Mouse (Mus musculus) MEL (cell line): Measurements from ENCODE around the gene Actg1. TPM values are rescaled to one million over a fixed set of nuclear protein-coding genes. Genes with fewer than 3 reads are reported as not detected.

Experiments used
- DNase-seq: peaks from one replicate; pipeline ENCODE4 v3.0.0; 2011; ENCODE audit warnings: low read depth, low spot score
- H3K27ac ChIP-seq: 2 replicates; pipeline ENCODE4 v1.5.1; 2012; ENCODE audit warnings: low read depth, mild to moderate bottlenecking, control low read depth, low read length, moderate library complexity; ENCODE audit not compliant: control insufficient read depth
- H3K27me3 ChIP-seq, 2 experiments: fragments of 150-350 bp in 1 of 2; sonication (generic) in 1 of 2; 2 replicates each; pipeline ENCODE4 v1.6.1; 2012; ENCODE audit warnings: low read length in 2 of 2, mild to moderate bottlenecking in 2 of 2, improper control_type of control experiment in 1 of 2, moderate library complexity in 1 of 2; ENCODE audit not compliant: insufficient read depth in 2 of 2, control insufficient read depth in 1 of 2
- H3K36me3 ChIP-seq, 2 experiments: 2 replicates each; pipeline ENCODE4 v1.6.1; 2012 to 2014; ENCODE audit warnings: low read length in 2 of 2, improper control_type of control experiment in 1 of 2, inconsistent platforms in 1 of 2, mild to moderate bottlenecking in 1 of 2; ENCODE audit not compliant: insufficient read depth in 2 of 2, control insufficient read depth in 1 of 2
- H3K4me1 ChIP-seq, 2 experiments: fragments of 150-350 bp in 1 of 2; sonication (generic) in 1 of 2; 2 replicates each; pipeline ENCODE4 v1.6.1; 2012; ENCODE audit warnings: low read length in 2 of 2, improper control_type of control experiment in 1 of 2, mild to moderate bottlenecking in 1 of 2; ENCODE audit not compliant: insufficient read depth in 2 of 2, control insufficient read depth in 1 of 2
- H3K4me3 ChIP-seq, 2 experiments: fragments of 150-350 bp in 1 of 2; sonication (generic) in 1 of 2; 2 replicates each; pipeline ENCODE4 v1.5.1; 2012; ENCODE audit warnings: low read depth in 2 of 2, low read length in 2 of 2, mild to moderate bottlenecking in 2 of 2, moderate library complexity in 2 of 2, control low read depth in 1 of 2, improper control_type of control experiment in 1 of 2; ENCODE audit not compliant: control insufficient read depth in 1 of 2, insufficient read depth in 1 of 2
- H3K79me2 ChIP-seq: 2 replicates; pipeline ENCODE4 v1.6.1; 2012; ENCODE audit warnings: mild to moderate bottlenecking, low read length, moderate library complexity; ENCODE audit not compliant: control insufficient read depth, poor library complexity, insufficient read depth
- H3K9ac ChIP-seq: 2 replicates; pipeline ENCODE4 v1.6.1; 2012; ENCODE audit warnings: low read depth, mild to moderate bottlenecking, control low read depth, low read length, moderate library complexity; ENCODE audit not compliant: control insufficient read depth, poor library complexity, severe bottlenecking
- H3K9me3 ChIP-seq: fragments of 150-350 bp; sonication (generic); replicated peaks from 2 replicates; pipeline ENCODE4 v1.6.1; 2012; ENCODE audit warnings: mild to moderate bottlenecking, low read length, improper control_type of control experiment, moderate library complexity; ENCODE audit not compliant: insufficient read depth
- BHLHE40 ChIP-seq: IDR thresholded peaks from 2 replicates; pipeline ENCODE4 v1.6.1; 2012; ENCODE audit warnings: low read depth, mild to moderate bottlenecking, inconsistent platforms, low read length, improper control_type of control experiment, borderline replicate concordance
- CHD2 ChIP-seq: IDR thresholded peaks from 2 replicates; pipeline ENCODE4 v1.6.1; 2011; ENCODE audit warnings: low read length, improper control_type of control experiment
- CTCF ChIP-seq, 3 experiments: IDR thresholded peaks in 2 of 3; conservative IDR thresholded peaks in 1 of 3; 2 replicates each; pipeline ENCODE4 v1.5.1; 2011 to 2012; ENCODE audit warnings: low read length in 3 of 3, low read depth in 2 of 3, mild to moderate bottlenecking in 2 of 3, improper control_type of control experiment in 1 of 3, inconsistent platforms in 1 of 3, mixed read lengths in 1 of 3, moderate library complexity in 1 of 3; ENCODE audit not compliant: control insufficient read depth in 1 of 3, insufficient read depth in 1 of 3, poor library complexity in 1 of 3, severe bottlenecking in 1 of 3
- ELF1 ChIP-seq: IDR thresholded peaks from 2 replicates; pipeline ENCODE4 v1.6.1; 2014; ENCODE audit warnings: low read depth, mild to moderate bottlenecking, inconsistent platforms, low read length, improper control_type of control experiment, moderate library complexity
- EP300 ChIP-seq, 2 experiments: IDR thresholded peaks; 2 replicates each; pipeline ENCODE4 v1.6.1; 2011; ENCODE audit warnings: improper control_type of control experiment in 2 of 2, low read length in 2 of 2, low read depth in 1 of 2, mild to moderate bottlenecking in 1 of 2
- GABPA ChIP-seq: IDR thresholded peaks from 2 replicates; pipeline ENCODE4 v1.6.1; 2012; ENCODE audit warnings: low read depth, mild to moderate bottlenecking, inconsistent platforms, low read length, improper control_type of control experiment, moderate library complexity
- GATA1 ChIP-seq: IDR thresholded peaks from 2 replicates; pipeline ENCODE4 v1.6.1; 2011; ENCODE audit warnings: low read depth, low read length, improper control_type of control experiment
- KAT2A ChIP-seq: conservative IDR thresholded peaks from 2 replicates; pipeline ENCODE4 v1.6.1; 2012; ENCODE audit warnings: low read depth, low read length, improper control_type of control experiment, inconsistent platforms
- MAFK ChIP-seq: IDR thresholded peaks from 2 replicates; pipeline ENCODE4 v1.6.1; 2011; ENCODE audit warnings: low read depth, mild to moderate bottlenecking, low read length, improper control_type of control experiment, borderline replicate concordance
- MAX ChIP-seq: IDR thresholded peaks from 2 replicates; pipeline ENCODE4 v1.6.1; 2011; ENCODE audit warnings: low read length, improper control_type of control experiment
- MAZ ChIP-seq: IDR thresholded peaks from 2 replicates; pipeline ENCODE4 v1.6.1; 2012; ENCODE audit warnings: low read depth, mild to moderate bottlenecking, inconsistent platforms, low read length, improper control_type of control experiment
- MEF2A ChIP-seq: IDR thresholded peaks from 2 replicates; pipeline ENCODE4 v1.6.1; 2014; ENCODE audit warnings: low read depth, mild to moderate bottlenecking, inconsistent platforms, low read length, improper control_type of control experiment; ENCODE audit not compliant: poor library complexity, insufficient replicate concordance, severe bottlenecking; ENCODE audit errors: extremely low read depth
- MYB ChIP-seq: IDR thresholded peaks from 2 replicates; pipeline ENCODE4 v1.6.1; 2011; ENCODE audit warnings: mild to moderate bottlenecking, low read depth, low read length, improper control_type of control experiment
- NELFE ChIP-seq: IDR thresholded peaks from 2 replicates; pipeline ENCODE4 v1.6.1; 2011; ENCODE audit warnings: low read depth, low read length, improper control_type of control experiment
- NRF1 ChIP-seq: IDR thresholded peaks from 2 replicates; pipeline ENCODE4 v1.6.1; 2014; ENCODE audit warnings: low read depth, mild to moderate bottlenecking, inconsistent platforms, low read length, improper control_type of control experiment, moderate library complexity; ENCODE audit not compliant: poor library complexity, insufficient read depth, severe bottlenecking
- POLR2A ChIP-seq, 2 experiments: IDR thresholded peaks; 2 replicates each; pipeline ENCODE4 v1.6.1; 2011 to 2012; ENCODE audit warnings: low read length in 2 of 2, mild to moderate bottlenecking in 2 of 2, control low read depth in 1 of 2, improper control_type of control experiment in 1 of 2, low read depth in 1 of 2, moderate library complexity in 1 of 2; ENCODE audit not compliant: control insufficient read depth in 1 of 2, insufficient read depth in 1 of 2, poor library complexity in 1 of 2
- POLR2AphosphoS2 ChIP-seq: IDR thresholded peaks from 2 replicates; pipeline ENCODE4 v1.6.1; 2011; ENCODE audit warnings: low read length, improper control_type of control experiment
- POLR2AphosphoS5 ChIP-seq: IDR thresholded peaks from 2 replicates; pipeline ENCODE4 v1.6.1; 2012; ENCODE audit warnings: low read depth, borderline replicate concordance, mild to moderate bottlenecking, inconsistent platforms, low read length, moderate library complexity, mixed read lengths
- RCOR1 ChIP-seq: IDR thresholded peaks from 2 replicates; pipeline ENCODE4 v1.6.1; 2012; ENCODE audit warnings: low read depth, mild to moderate bottlenecking, inconsistent platforms, low read length, improper control_type of control experiment
- SIN3A ChIP-seq: IDR thresholded peaks from 2 replicates; pipeline ENCODE4 v1.6.1; 2012; ENCODE audit warnings: low read length, improper control_type of control experiment, inconsistent platforms
- TAL1 ChIP-seq: IDR thresholded peaks from 2 replicates; pipeline ENCODE4 v1.6.1; 2012; ENCODE audit warnings: mild to moderate bottlenecking, inconsistent platforms, low read length, moderate library complexity, mixed read lengths
- TBP ChIP-seq: IDR thresholded peaks from 2 replicates; pipeline ENCODE4 v1.8.0; 2011; ENCODE audit warnings: low read depth, low read length, improper control_type of control experiment
- UBTF ChIP-seq: IDR thresholded peaks from 2 replicates; pipeline ENCODE4 v1.6.1; 2012; ENCODE audit warnings: low read depth, mild to moderate bottlenecking, inconsistent platforms, low read length, improper control_type of control experiment, moderate library complexity, borderline replicate concordance; ENCODE audit not compliant: insufficient read depth
- USF1 ChIP-seq: IDR thresholded peaks from 2 replicates; pipeline ENCODE4 v1.6.1; 2014; ENCODE audit warnings: low read depth, mild to moderate bottlenecking, inconsistent platforms, low read length, improper control_type of control experiment, moderate library complexity
- ZC3H11A ChIP-seq: IDR thresholded peaks from 2 replicates; pipeline ENCODE4 v1.6.1; 2012; ENCODE audit warnings: low read depth, mild to moderate bottlenecking, inconsistent platforms, low read length, improper control_type of control experiment
- ZKSCAN1 ChIP-seq: IDR thresholded peaks from 2 replicates; pipeline ENCODE4 v1.6.1; 2012; ENCODE audit warnings: low read depth, mild to moderate bottlenecking, inconsistent platforms, low read length, improper control_type of control experiment, moderate library complexity
- ZMIZ1 ChIP-seq: IDR thresholded peaks from 2 replicates; pipeline ENCODE4 v1.6.1; 2012; ENCODE audit warnings: low read depth, mild to moderate bottlenecking, inconsistent platforms, low read length, improper control_type of control experiment, moderate library complexity
- polyA plus RNA-seq, 2 experiments: library from polyadenylated mRNA; stranded (reverse) in 1 of 2; unstranded in 1 of 2; fragments of >175 nt in 1 of 2; fragments of >200 nt in 1 of 2; gene quantifications; 2 replicates each; pipeline versions ENCODE4 v1.2.1 to v1.2.4; 2012; ENCODE audit warnings: low replicate concordance in 2 of 2, low read depth in 1 of 2; ENCODE audit not compliant: insufficient read length in 2 of 2, insufficient read depth in 1 of 2, missing spikeins in 1 of 2
- total RNA-seq: library from RNA; depleted of rRNA; stranded (reverse); fragments of 300-350 nt; gene quantifications from 2 replicates; pipeline ENCODE4 v1.2.3, GENCODE M21; 2012

Actg1 gene
- total and polyA plus RNA-seq, 3 experiments: 899 to 1,784 (median 1,328) TPM

DNA sequence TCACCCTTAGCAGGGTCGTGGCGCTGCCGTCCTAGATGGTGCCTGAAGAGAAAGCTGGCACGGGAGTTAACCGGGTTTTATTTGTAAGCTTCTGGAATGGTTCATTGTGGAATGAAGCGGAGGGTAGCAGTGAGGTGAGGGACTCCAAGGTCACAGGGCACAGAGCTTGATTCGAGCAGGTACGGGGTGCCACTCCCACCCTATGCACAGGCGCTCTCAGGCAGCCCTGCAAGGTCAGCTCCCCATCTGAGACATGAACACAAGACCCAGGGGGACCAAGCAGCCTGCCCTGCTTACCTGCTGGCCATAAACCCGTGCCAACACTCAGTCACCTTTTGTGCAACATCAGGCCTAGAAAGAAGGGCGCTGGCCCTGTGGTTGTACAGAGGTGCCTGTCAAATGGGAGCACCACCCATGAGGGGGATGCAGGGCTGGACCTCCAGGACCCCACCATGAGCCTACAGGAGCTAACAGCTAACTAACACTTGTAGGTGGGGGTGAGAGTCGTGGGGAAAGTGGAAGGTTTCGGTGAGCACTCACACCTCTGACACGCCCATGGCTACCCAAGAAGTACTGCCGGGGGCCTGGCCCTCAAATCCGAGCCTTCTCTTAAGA lies 1.1 kb upstream of the Actg1 start:
- Histone ChIP-seq H3K4me3 (peak overlapping the region; percentile 84 to 85), H3K9me3 (no peaks in the 10 kb centered on the region), H3K36me3 (peaks cover 0 to 20% of the 10 kb centered on the region in 2 experiments; a peak in 2 of 4 replicates), H3K9ac (peak overlapping the region; percentile 90), H3K27me3 (no peaks in the 10 kb centered on the region), H3K4me1 (peaks cover under 1 to 32% of the 10 kb centered on the region in 2 experiments), H3K27ac (peak overlapping the region; percentile 65), H3K79me2 (peaks cover 21% of the 10 kb centered on the region)
- no peak for TF ChIP-seq MEF2A
- TF ChIP-seq NELFE: 0 out of 2 replicates have a peak, but pooled peaks have one; percentile 15
- no peak for TF ChIP-seq EP300 (IDR thresholded peaks at IDR 0.05; ENCODE audit: low read depth in 1 of 2, low read length in 2 of 2)
- TF ChIP-seq MYB: no peak
- 0 out of 4 replicates have a peak, but pooled peaks of 1 of the 2 experiments have one; percentile 31 for TF ChIP-seq POLR2A (IDR thresholded peaks at IDR 0.05; ENCODE audit: control insufficient read depth in 1 of 2, insufficient read depth in 1 of 2, low read depth in 1 of 2, low read length in 2 of 2, poor library complexity in 1 of 2)
- no peak; the same call in 1 of the 2 replicates for TF ChIP-seq BHLHE40
- peak; percentile 47; the same call in 1 of the 2 replicates for TF ChIP-seq MAX
- no peak for TF ChIP-seq KAT2A
- TF ChIP-seq USF1: no peak
- TF ChIP-seq SIN3A: peak; percentile 48
- no peak for TF ChIP-seq NRF1
- peak; percentile 84 for DNase-seq

GRCm38 (mm10) chr11:120348684-120349370 lies 485 bp upstream of the Actg1 start:
- peak overlapping the region; percentile 90 for H3K9ac ChIP-seq
- no peaks in the 10 kb centered on the region for H3K9me3 ChIP-seq
- H3K27ac ChIP-seq: peak overlapping the region; percentile 65
- peaks cover 21% of the 10 kb centered on the region for H3K79me2 ChIP-seq
- H3K4me1 ChIP-seq: peaks cover 0 to 30% of the 10 kb centered on the region in 2 experiments; a peak in 3 of 4 replicates
- H3K36me3 ChIP-seq: peaks cover 0 to 15% of the 10 kb centered on the region in 2 experiments; a peak in 2 of 4 replicates
- DNase-seq: peak; percentile 54
- H3K4me3 ChIP-seq: peak overlapping the region; percentile 84 to 85
- H3K27me3 ChIP-seq: no peaks in the 10 kb centered on the region
- TF ChIP-seq MEF2A (no peak), ELF1 (no peak), CHD2 (no peak), POLR2AphosphoS2 (no peak), CTCF (IDR thresholded peaks at IDR 0.05 in 2 of 3, conservative IDR thresholded peaks at IDR 0.05 in 1 of 3; ENCODE audit: control insufficient read depth in 1 of 3, insufficient read depth in 1 of 3, low read depth in 2 of 3, low read length in 3 of 3, poor library complexity in 1 of 3, severe bottlenecking in 1 of 3) (no peak), KAT2A (no peak), POLR2A (IDR thresholded peaks at IDR 0.05; ENCODE audit: control insufficient read depth in 1 of 2, insufficient read depth in 1 of 2, low read depth in 1 of 2, low read length in 2 of 2, poor library complexity in 1 of 2) (no peak), ZKSCAN1 (no peak), ZMIZ1 (no peak; the same call in 1 of the 2 replicates), MAZ (peak; percentile 46; the same call in 1 of the 2 replicates), USF1 (peak; percentile 88), ZC3H11A (no peak), SIN3A (peak; percentile 56; the same call in 1 of the 2 replicates), MYB (no peak), TAL1 (no peak), MAFK (no peak), NELFE (0 out of 2 replicates have a peak, but pooled peaks have one; percentile 16), TBP (no peak), GATA1 (no peak), NRF1 (no peak), RCOR1 (no peak), POLR2AphosphoS5 (no peak), UBTF (no peak), GABPA (no peak)
